Comparison of ENCODE assay signal across 21 mouse cellular contexts in genomic region chr16:4431013-4431412, GRCm38 (mm10). TPM values are rescaled to one million over a fixed set of nuclear protein-coding genes. Genes with fewer than 3 reads are reported as not detected.
DNase-seq lines count a peak whose midpoint lies in the region; ATAC-seq and TF ChIP-seq lines count a peak whose summit lies in the region.
"Had no signal": no experiment of that assay in that cellular context is flagged by ENCODE, and none has a peak within 500 bp of the region (broad histone marks: within the 10 kb centered on the region; RNA-seq: fewer than 3 reads in every experiment).

No protein-coding gene starts in this region.

- H3K27ac ChIP-seq in left cerebral cortex, adult 2 months: peak overlapping the region; percentile 67
- no peak overlapping the region for H3K27ac ChIP-seq in kidney, embryonic 16.5 days (ENCODE audit: low read length)
- H3K27ac ChIP-seq: embryonic facial prominence, embryonic 13.5 days; embryonic facial prominence, embryonic 15.5 days; forebrain, embryonic 10.5 days; forebrain, embryonic 12.5 days had no signal

- H3K4me3 ChIP-seq in left cerebral cortex, adult 2 months: no peak overlapping the region
- no peak overlapping the region for H3K4me3 ChIP-seq in myocyte
- H3K4me3 ChIP-seq in kidney, embryonic 16.5 days (ENCODE audit: low read length): no peak overlapping the region
- H3K4me3 ChIP-seq: embryonic facial prominence, embryonic 13.5 days; embryonic facial prominence, embryonic 15.5 days; erythroblast, embryonic 14.5 days; forebrain, embryonic 10.5 days; forebrain, embryonic 12.5 days had no signal

- H3K36me3 ChIP-seq in myocyte (ENCODE audit: control insufficient read depth, insufficient read depth): no peaks in the 10 kb centered on the region
- no peaks in the 10 kb centered on the region for H3K36me3 ChIP-seq in kidney, embryonic 16.5 days (ENCODE audit: insufficient read depth, low read length)
- H3K36me3 ChIP-seq: embryonic facial prominence, embryonic 13.5 days; embryonic facial prominence, embryonic 15.5 days; forebrain, embryonic 10.5 days; forebrain, embryonic 12.5 days had no signal

- no peak for ATAC-seq in kidney, embryonic 16.5 days (ENCODE audit: low FRiP score, low TSS enrichment)
- ATAC-seq: forebrain, embryonic 14.5 days; forebrain, embryonic 16.5 days had no signal

- no peak for TF ChIP-seq CTCF in left cerebral cortex, adult 2 months (IDR thresholded peaks at IDR 0.05)

- intact Hi-C loops in left cerebral cortex, adult 2 months (cut with DNase I): no loop called here
- intact Hi-C loops in left cerebral cortex, postnatal 36 days (cut with DNase I): no loop called here

- H3K9ac ChIP-seq in kidney, embryonic 16.5 days (replicated peaks; ENCODE audit: low read length): no peak overlapping the region
- H3K9ac ChIP-seq: embryonic facial prominence, embryonic 13.5 days; embryonic facial prominence, embryonic 15.5 days; forebrain, embryonic 12.5 days had no signal

- H3K4me2 ChIP-seq in myocyte (ENCODE audit: low read depth): peak overlapping the region; percentile 37
- no peak overlapping the region for H3K4me2 ChIP-seq in kidney, embryonic 16.5 days (replicated peaks; ENCODE audit: low read depth, low read length)
- H3K4me2 ChIP-seq: embryonic facial prominence, embryonic 13.5 days; embryonic facial prominence, embryonic 15.5 days; forebrain, embryonic 12.5 days had no signal

- H3K9me3 ChIP-seq in kidney, embryonic 16.5 days (ENCODE audit: low read length): no peaks in the 10 kb centered on the region
- H3K9me3 ChIP-seq: embryonic facial prominence, embryonic 13.5 days; embryonic facial prominence, embryonic 15.5 days; forebrain, embryonic 10.5 days; forebrain, embryonic 12.5 days had no signal

- no peak overlapping the region for H3ac ChIP-seq in myocyte (ENCODE audit: control insufficient read depth, insufficient read length)

- no peaks in the 10 kb centered on the region for H3K79me2 ChIP-seq in myocyte (ENCODE audit: control insufficient read depth, insufficient read depth)

- no peaks in the 10 kb centered on the region for H3K4me1 ChIP-seq in kidney, embryonic 16.5 days (ENCODE audit: insufficient read depth, low read length)
- H3K4me1 ChIP-seq: embryonic facial prominence, embryonic 13.5 days; embryonic facial prominence, embryonic 15.5 days; forebrain, embryonic 10.5 days; forebrain, embryonic 12.5 days had no signal

- WGBS in kidney, embryonic 16.5 days: 90% methylated on average over 3 of the region's 3 CpGs

- DNase-seq in left cerebral cortex, adult 2 months (ENCODE audit: extremely low spot score in 1 of 2, low spot score in 2 of 2): no peak
- no peak for DNase-seq in left cerebral cortex, postnatal 36 days (ENCODE audit: low spot score in 2 of 2)
- DNase-seq in cerebellum, adult 8-10 months: no peak
- DNase-seq: adrenal gland, adult 2 months; adrenal gland, postnatal 10 days; adrenal gland, postnatal 25 days; cerebellum, adult 11-12 months; cerebellum, adult 2 months; cerebellum, adult 9-11 months; cerebellum, postnatal 14 days; cerebellum, postnatal 36 days; embryo, embryonic 11 days had no signal

- no peak for TF ChIP-seq POLR2A in myocyte (IDR thresholded peaks at IDR 0.05; ENCODE audit: insufficient read length, low read depth)

- H3K27me3 ChIP-seq in myocyte (ENCODE audit: control insufficient read depth, insufficient read depth, insufficient read length): peaks cover 5% of the 10 kb centered on the region
- no peaks in the 10 kb centered on the region for H3K27me3 ChIP-seq in kidney, embryonic 16.5 days (ENCODE audit: insufficient read depth, low read length)
- H3K27me3 ChIP-seq: embryonic facial prominence, embryonic 13.5 days; embryonic facial prominence, embryonic 15.5 days had no signal

TF ChIP-seq in myocyte, 11 proteins besides CTCF, POLR2A, EP300 and RAD21:
- TF ChIP-seq POLR2AphosphoS2 (IDR thresholded peaks at IDR 0.05; ENCODE audit: insufficient read length, low read depth) (no peak), USF1 (IDR thresholded peaks at IDR 0.05; ENCODE audit: low read depth) (no peak), E2F4 (IDR thresholded peaks at IDR 0.05; ENCODE audit: insufficient read depth) (no peak), TCF12 (IDR thresholded peaks at IDR 0.05; ENCODE audit: insufficient read depth, poor library complexity, severe bottlenecking) (no peak), SRF (IDR thresholded peaks at IDR 0.05; ENCODE audit: control insufficient read depth, insufficient read length, low read depth) (no peak), MAX (IDR thresholded peaks at IDR 0.05; ENCODE audit: low read depth) (no peak), CEBPB (IDR thresholded peaks at IDR 0.05; ENCODE audit: insufficient read depth, poor library complexity, severe bottlenecking) (no peak), TCF3 (IDR thresholded peaks at IDR 0.05; ENCODE audit: insufficient read length, low read depth) (no peak), MYOG (IDR thresholded peaks at IDR 0.05; ENCODE audit: control insufficient read depth in 1 of 3, insufficient read depth in 1 of 3, insufficient read length in 2 of 3, low read depth in 2 of 3) (no peak), REST (IDR thresholded peaks at IDR 0.05; ENCODE audit: insufficient read depth, insufficient read length) (no peak), MYOD1 (IDR thresholded peaks at IDR 0.05; ENCODE audit: control insufficient read depth in 1 of 3, insufficient read length in 2 of 3, low read depth in 2 of 3) (no peak)

RNA-seq across cellular contexts. Expression of gene Adcy9, which starts 10.7 kb away (rescaled TPM):
- 10 to 100 TPM; 73.3 to 80.4 TPM for total RNA-seq in left cerebral cortex, adult 2 months (2021)
- total RNA-seq in left cerebral cortex, postnatal 36 days (2021): 10 to 100 TPM; 72.5 to 78.6 TPM
- polyA plus RNA-seq in myocyte (2012; fragmentation: generic; extraction: Trizol): 4.6 TPM
- 1.0 and 1.1 TPM in 2 replicates for polyA plus RNA-seq in kidney, embryonic 16.5 days (2015; fragmentation: Nextera tagmentation; extraction: Ambion mirVana)
- polyA plus RNA-seq: erythroblast, embryonic 14.5 days had no signal
